ENCODE assay signal across 8 mouse cellular contexts in the genomic region with DNA sequence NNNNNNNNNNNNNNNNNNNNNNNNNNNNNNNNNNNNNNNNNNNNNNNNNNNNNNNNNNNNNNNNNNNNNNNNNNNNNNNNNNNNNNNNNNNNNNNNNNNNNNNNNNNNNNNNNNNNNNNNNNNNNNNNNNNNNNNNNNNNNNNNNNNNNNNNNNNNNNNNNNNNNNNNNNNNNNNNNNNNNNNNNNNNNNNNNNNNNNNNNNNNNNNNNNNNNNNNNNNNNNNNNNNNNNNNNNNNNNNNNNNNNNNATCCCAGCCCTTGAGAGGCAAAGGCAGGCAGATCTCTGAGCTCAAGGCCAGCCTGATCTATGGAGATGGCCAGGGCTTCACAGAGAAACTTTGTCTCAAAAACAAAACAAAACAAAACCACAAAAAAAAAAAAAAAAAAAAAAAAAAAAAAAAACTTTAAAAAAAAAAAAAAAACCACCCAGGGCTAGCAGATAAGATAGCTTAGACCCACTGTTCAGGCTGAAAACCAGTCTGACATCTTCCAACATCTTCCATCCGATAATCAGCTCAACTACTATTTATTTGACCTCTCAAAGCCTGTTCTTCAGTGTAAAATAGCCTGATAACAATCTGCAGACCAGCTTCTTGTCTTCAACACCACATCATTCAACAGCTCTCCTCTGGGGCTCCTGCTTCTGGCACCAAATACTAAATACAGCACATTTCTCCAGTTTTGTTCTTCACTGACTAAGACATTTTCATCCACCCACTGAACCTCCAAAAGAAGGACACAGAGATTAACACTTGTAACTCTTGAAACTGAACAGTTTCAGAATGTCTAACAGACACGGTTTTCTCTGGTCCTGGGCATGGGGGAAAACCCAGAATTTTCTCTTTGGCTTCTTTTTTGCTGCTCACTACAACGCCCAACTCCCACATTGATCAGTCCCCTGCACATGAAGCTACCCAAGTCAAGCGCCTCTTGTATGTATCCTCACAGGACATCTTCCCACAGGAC. TPM values are rescaled to one million over a fixed set of nuclear protein-coding genes. Genes with fewer than 3 reads are reported as not detected.
A peak's percentile ranks its signal among the peaks of the same experiment; 100 is the strongest.
DNase-seq lines count a peak whose midpoint lies in the region; ATAC-seq and TF ChIP-seq lines count a peak whose summit lies in the region.
"Had no signal": no experiment of that assay in that cellular context is flagged by ENCODE, and none has a peak within 500 bp of the region (broad histone marks: within the 10 kb centered on the region; RNA-seq: fewer than 3 reads in every experiment).

No protein-coding gene starts in this region.

- peak overlapping the region; percentile 52; the same call in 1 of the 2 replicates for H3K4me2 ChIP-seq in liver, postnatal 0 days (ENCODE audit: low read depth, low read length)
- no peak overlapping the region for H3K4me2 ChIP-seq in hindbrain, embryonic 13.5 days
- H3K4me2 ChIP-seq: lung, embryonic 15.5 days had no signal

- no peaks in the 10 kb centered on the region for H3K27me3 ChIP-seq in liver, adult 2 months (ENCODE audit: control insufficient read depth, insufficient read depth, low read length)
- H3K27me3 ChIP-seq in liver, postnatal 0 days (ENCODE audit: insufficient read depth, low read length) = no peaks in the 10 kb centered on the region
- H3K27me3 ChIP-seq in hindbrain, embryonic 13.5 days = no peaks in the 10 kb centered on the region
- H3K27me3 ChIP-seq: lung, embryonic 15.5 days had no signal

- no peaks in the 10 kb centered on the region for H3K36me3 ChIP-seq in liver, adult 2 months (ENCODE audit: control insufficient read depth, insufficient read depth, low read length)
- H3K36me3 ChIP-seq in liver, postnatal 0 days (replicated peaks; ENCODE audit: insufficient read depth, low read length) = peaks cover 8% of the 10 kb centered on the region; the same call in 1 of the 2 replicates
- no peaks in the 10 kb centered on the region for H3K36me3 ChIP-seq in hindbrain, embryonic 13.5 days
- H3K36me3 ChIP-seq: lung, embryonic 15.5 days had no signal

- WGBS in liver, adult 2 months = 64% methylated on average over 4 of the region's 4 CpGs
- WGBS in liver, postnatal 0 days (ENCODE audit: insufficient replicate concordance) = 44% methylated on average over 4 of the region's 4 CpGs
- 88% methylated on average over 4 of the region's 4 CpGs for WGBS in hindbrain, embryonic 13.5 days

- H3K27ac ChIP-seq in liver, adult 2 months (replicated peaks; ENCODE audit: insufficient read depth, low read depth, low read length) = peak overlapping the region; percentile 61
- peak overlapping the region; percentile 81 for H3K27ac ChIP-seq in liver, postnatal 0 days (ENCODE audit: low read depth)
- H3K27ac ChIP-seq in hindbrain, embryonic 13.5 days = no peak overlapping the region
- H3K27ac ChIP-seq: lung, embryonic 15.5 days had no signal

- no peak for TF ChIP-seq CTCF in liver, adult 2 months (IDR thresholded peaks at IDR 0.05; ENCODE audit: low read depth, low read length)
- TF ChIP-seq CTCF in liver, postnatal 0 days (IDR thresholded peaks at IDR 0.05; ENCODE audit: low read depth) = no peak

- H3K9me3 ChIP-seq in liver, postnatal 0 days (ENCODE audit: low read length) = no peaks in the 10 kb centered on the region
- no peaks in the 10 kb centered on the region for H3K9me3 ChIP-seq in hindbrain, embryonic 13.5 days
- H3K9me3 ChIP-seq: lung, embryonic 15.5 days had no signal

- no peak overlapping the region for H3K4me3 ChIP-seq in liver, adult 2 months (ENCODE audit: insufficient read depth, low read depth, low read length)
- H3K4me3 ChIP-seq in liver, postnatal 0 days (ENCODE audit: low read depth, low read length) = no peak overlapping the region
- H3K4me3 ChIP-seq in hindbrain, embryonic 13.5 days = no peak overlapping the region
- H3K4me3 ChIP-seq: lung, embryonic 15.5 days had no signal

- H3K79me2 ChIP-seq in liver, adult 2 months (ENCODE audit: control insufficient read depth, insufficient read depth, low read length) = peaks cover 55% of the 10 kb centered on the region

- DNase-seq in liver, adult 2 months (ENCODE audit: extremely low read depth, low read depth, low spot score) = peak; percentile 93
- DNase-seq in liver = no peak
- peak; percentile 33 for DNase-seq in T-cell, adult 2 months (ENCODE audit: low spot score)
- no peak for DNase-seq in liver, postnatal 0 days
- no peak for DNase-seq in spleen, adult 18-20 months

- H3K9ac ChIP-seq in liver, adult 2 months (ENCODE audit: low read depth, low read length) = no peak overlapping the region
- H3K9ac ChIP-seq in liver, postnatal 0 days (replicated peaks) = no peak overlapping the region
- H3K9ac ChIP-seq in hindbrain, embryonic 13.5 days = no peak overlapping the region
- H3K9ac ChIP-seq: lung, embryonic 15.5 days had no signal

- ATAC-seq in CD4-positive, CD25-positive, alpha-beta regulatory T cell, adult 4 months = peak; percentile 25
- no peak for ATAC-seq in liver, postnatal 0 days
- ATAC-seq in hindbrain, embryonic 13.5 days (ENCODE audit: low FRiP score) = no peak

- peaks cover 54% of the 10 kb centered on the region for H3K4me1 ChIP-seq in liver, adult 2 months (ENCODE audit: control insufficient read depth, insufficient read depth, low read length)
- H3K4me1 ChIP-seq in liver, postnatal 0 days (ENCODE audit: insufficient read depth) = peaks cover 83% of the 10 kb centered on the region
- peaks cover 11% of the 10 kb centered on the region; the same call in 1 of the 2 replicates for H3K4me1 ChIP-seq in hindbrain, embryonic 13.5 days (replicated peaks)

- no peak for TF ChIP-seq POLR2A in liver, adult 2 months (IDR thresholded peaks at IDR 0.05; ENCODE audit: extremely low read depth, insufficient read depth, low read length)

- no peak for TF ChIP-seq EP300 in liver, postnatal 0 days (IDR thresholded peaks at IDR 0.05; ENCODE audit: low read depth)

RNA-seq across cellular contexts. Expression of gene B3gnt2, which starts 15.7 kb away (rescaled TPM):
- total RNA-seq in liver, adult 2 months (2014; rRNA removed) = 8.1 and 8.5 TPM in 2 replicates
- polyA plus RNA-seq in liver, adult 2 months (2012; rRNA removed) = 5.6 and 6.2 TPM in 2 replicates
- 10 to 100 TPM in 1 of 2 experiments, 1 to 10 TPM in 1; 7.0 to 16.4 TPM for polyA plus RNA-seq in CD4-positive, CD25-positive, alpha-beta regulatory T cell, adult 4 months (2017; shearing (Covaris generic))
- 10.0 and 10.8 TPM in 2 replicates for polyA plus RNA-seq in liver, postnatal 0 days (2015; fragmentation: Nextera tagmentation; extraction: Ambion mirVana)
- polyA plus RNA-seq in hindbrain, embryonic 13.5 days (2015; fragmentation: Nextera tagmentation; extraction: Ambion mirVana) = 1.1 and 1.5 TPM in 2 replicates

Comparison
In these comparisons a context has a peak if more than half of its experiments do, and no peak if none do; other contexts are left out.
1. DNase-seq: peak in liver, adult 2 months (single experiment) and T-cell, adult 2 months (single experiment); none in liver (single experiment), liver, postnatal 0 days (single experiment) and spleen, adult 18-20 months (0 of 2).